Mouse (Mus musculus): Measurements from ENCODE around the gene Ggt6.

DNA sequence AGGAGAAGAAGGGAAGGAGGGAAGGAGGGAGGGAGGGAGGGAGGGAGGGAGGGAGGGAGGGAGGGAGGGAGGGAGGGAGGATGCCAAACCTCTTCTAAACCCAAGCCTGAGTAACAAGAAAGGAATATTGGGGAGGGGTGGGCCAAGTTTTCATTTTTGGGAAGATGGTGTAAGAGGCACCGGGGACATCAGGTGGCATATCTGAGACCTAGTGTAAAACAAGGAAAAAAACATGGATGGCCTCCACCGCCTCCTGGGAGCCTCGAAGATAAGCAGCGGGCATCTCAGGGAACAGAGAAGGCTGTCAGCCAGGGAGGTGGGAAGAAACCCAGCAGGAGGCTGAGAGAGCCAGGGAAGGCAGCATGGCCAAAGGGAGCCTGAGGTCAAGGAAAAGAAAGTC lies 29.8 kb upstream of the Ggt6 start:
- no peak for TF ChIP-seq CTCF (IDR thresholded peaks at IDR 0.05; ENCODE audit: insufficient read depth, low read length)
- no peak for TF ChIP-seq POLR2A (IDR thresholded peaks at IDR 0.05; ENCODE audit: borderline replicate concordance, extremely low read depth, low read depth, low read length)
